Mouse (Mus musculus) layer of hippocampus, postnatal 10 days (tissue): ENCODE measurements around the gene Fbl. TPM values are rescaled to one million over a fixed set of nuclear protein-coding genes. Genes with fewer than 3 reads are reported as not detected.

Experiments used
- DNase-seq, 2 experiments: peaks; one replicate each; pipeline ENCODE4 v3.0.0; 2021; ENCODE audit warnings: low spot score in 2 of 2
- long read RNA-seq: library from polyadenylated mRNA; stranded (forward); transcript quantifications from one replicate; pipeline ENCODE4 v2.0.0, GENCODE M21; 2023
- total RNA-seq, 2 experiments: library from RNA; stranded (reverse); gene quantifications; 2 replicates each; pipeline ENCODE4 v1.2.3; 2021

Fbl gene
- 10 to 100 TPM; 69.3 to 77.2 TPM for total RNA-seq
- long read RNA-seq, transcript Fbl-201 (9 exons, 1,197 nt): major isoform, 55 of 68 reads
- long read RNA-seq, partial matches to known transcripts: 6 of 68 reads
- long read RNA-seq, other reads (novel, unspliced or antisense): 7 of 68 reads

DNA sequence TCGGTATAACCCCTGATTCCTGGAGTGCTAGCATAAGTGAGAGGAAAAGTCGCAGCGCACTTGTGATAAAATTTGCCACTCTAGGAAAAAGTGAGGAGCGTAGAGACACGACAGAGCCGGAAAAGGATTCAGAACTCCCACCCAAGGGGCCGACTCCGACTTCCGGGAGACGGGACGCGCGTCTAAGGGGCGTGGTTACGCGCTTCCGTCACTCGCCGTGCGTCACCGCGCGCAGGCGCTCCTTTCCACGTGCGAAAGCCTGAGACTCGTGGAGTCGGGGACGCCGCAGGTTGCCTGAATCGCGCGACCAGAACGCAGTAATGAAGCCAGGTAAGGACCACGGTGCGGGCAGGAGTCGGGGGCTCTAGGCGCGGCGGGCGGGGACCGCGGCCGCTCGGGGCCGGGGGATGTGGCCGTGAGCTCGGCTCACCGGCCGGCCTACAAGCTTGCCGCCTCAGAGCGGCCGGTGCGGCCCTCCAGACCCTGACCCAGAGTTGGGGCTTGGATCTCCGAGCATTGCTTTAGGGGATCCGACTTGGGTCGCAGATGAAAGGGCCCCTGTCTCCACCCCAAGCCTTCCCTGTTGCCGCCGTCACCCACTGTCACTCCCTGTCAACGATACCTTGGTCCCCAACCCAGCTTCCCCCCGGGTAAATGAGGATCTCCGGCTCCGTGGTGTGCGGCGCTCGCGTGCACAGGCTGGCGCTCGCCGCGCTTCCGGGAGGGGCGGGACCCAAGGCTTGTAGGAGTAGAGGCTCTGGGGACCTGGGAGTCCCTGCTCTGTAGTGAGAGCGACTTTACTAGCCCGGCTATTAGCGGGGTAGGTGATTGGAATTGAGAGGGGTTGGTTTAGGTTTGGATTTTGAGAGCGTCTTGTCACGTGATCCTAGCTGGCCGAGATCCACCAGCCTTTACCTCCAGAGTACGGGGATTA is at the start of gene Fbl:
Fbl (plus strand) TSS at position 222 of the 934 bp plus-strand sequence.
- peak; percentile 87 to 91 for DNase-seq

DNA sequence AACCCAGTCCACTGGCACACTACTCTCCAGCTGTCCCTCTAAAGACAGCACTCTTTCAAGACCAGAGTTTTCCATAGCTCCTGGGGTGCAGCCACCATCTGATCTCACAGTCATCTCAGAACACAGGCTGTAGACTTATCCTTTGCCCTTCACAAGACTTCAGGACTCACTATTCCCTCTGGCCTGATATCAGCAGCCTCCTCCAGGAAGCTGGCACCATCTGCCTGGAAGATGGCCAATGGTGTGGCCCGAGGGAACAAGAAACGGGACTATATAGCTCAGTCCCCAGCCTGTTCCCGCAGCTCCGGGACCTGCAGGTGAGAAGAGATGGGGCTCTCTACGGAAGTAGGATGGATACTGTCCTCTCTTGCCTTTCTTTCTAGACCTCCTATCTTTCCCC is 40.3 kb upstream of the Fbl start, which contains the start of gene 9530053A07Rik:
9530053A07Rik (plus strand) TSS at position 301 of the 400 bp plus-strand sequence.
- no peak for DNase-seq

DNA sequence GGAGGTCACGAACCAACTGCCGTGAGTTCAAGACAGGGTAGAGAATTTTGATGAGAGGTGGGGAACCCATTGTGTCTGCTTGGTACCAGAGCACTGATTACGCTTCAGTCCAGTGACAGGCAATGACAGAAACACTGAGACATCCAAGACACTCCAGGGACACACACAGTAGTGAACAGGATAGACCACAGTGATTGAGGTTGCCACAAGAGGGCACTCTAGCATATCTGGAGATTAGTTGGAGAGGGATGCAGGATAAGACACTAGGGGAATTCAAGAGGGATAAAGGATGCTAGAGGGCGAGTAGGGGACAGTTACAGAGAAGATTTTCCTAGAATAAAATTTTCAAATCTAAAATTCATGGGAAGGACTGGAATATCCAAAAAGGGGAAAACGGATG is 31.9 kb upstream of the Fbl start:
- DNase-seq: peak; percentile 62 to 65

DNA sequence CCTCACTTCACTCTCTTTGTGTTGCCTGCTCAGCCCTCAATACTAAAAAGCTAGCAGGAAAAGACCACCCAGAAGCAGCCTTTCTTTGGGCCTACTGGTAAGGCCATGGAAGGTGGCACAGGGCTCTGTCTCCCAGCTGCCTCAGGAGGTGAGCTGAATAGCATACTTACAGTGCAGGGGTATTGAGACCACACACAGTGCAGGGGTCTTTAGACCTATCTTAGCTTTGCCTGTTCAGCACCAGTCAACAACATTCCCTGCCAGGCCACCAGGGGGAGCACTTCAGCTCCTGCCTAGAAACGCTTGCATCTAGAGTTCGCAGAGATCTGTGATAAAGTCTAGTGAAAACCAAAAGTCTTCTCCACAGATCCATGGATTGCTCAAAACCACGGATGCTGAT is 21.2 kb upstream of the Fbl start:
- DNase-seq: peak; percentile 74

DNA sequence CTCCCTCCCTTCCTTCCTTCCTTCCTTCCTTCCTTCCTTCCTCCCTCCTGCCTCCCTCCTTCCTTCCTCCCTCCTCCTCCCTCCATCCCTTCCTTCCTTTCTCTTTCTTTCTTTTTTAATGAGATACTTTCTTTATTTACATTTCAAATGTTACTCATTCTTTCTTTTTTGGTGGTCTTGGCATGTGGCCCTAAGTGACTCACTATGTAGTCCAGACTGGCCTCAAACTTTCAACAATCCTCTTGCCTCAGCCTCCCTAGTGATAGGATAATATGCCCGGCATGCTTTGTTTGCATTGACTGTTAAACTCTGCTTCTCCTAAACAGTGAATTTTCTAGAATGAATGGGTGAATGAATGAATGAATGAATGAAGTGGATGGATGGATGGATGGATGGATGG is 19.7 kb upstream of the Fbl start:
- DNase-seq: no peak

DNA sequence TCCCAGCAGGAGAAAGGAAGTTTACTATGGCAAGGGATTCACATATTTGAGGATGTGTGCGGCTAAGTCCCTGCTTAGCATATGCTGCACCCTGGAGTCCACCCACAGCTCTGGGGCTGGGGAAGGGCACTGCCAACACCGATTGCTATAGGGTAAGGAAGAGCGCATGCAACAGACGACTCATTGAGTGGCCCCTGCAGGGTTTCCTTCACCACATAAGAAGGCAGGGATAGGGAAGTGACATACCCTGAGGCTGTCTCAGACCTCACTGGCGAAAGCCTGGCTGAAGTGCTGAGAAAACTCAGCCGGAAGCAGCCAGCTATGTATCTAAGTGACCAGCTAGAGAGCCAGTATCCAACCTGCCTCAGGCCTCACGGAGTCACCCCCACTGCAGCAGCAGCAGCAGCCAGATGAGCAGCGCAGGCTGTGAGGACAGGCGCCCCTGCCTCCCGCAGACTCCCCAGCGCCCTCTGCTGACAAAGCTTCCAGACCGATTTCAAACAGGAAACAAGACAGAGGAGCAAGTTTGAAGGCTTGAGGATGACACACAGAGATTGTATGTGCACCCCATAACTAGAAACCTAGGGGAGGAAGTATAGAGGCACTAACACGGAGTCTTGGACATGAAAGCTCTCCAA is 17.8 kb upstream of the Fbl start:
- peak; percentile 58 to 71 for DNase-seq

DNA sequence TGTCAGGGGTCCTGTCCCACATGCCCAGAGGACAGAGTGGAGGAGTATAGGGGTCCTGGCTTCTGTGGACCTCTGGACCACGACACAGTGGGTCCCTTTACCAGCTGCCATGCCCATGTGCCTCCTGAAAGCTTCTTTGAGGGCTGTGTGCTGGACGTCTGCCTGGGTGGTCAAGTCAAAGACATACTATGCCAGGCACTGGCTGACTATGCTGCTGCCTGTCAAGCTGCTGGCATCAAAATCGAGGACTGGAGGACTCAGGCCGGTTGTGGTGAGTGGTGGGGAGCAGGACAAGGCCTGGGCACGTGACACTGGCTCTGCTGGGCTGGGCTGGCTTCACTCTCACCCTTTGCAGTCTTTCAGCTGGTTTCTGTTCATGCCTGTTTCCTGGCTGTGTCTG is 15.9 kb upstream of the Fbl start:
- DNase-seq: peak in 1 of 2 experiments; percentile 11

DNA sequence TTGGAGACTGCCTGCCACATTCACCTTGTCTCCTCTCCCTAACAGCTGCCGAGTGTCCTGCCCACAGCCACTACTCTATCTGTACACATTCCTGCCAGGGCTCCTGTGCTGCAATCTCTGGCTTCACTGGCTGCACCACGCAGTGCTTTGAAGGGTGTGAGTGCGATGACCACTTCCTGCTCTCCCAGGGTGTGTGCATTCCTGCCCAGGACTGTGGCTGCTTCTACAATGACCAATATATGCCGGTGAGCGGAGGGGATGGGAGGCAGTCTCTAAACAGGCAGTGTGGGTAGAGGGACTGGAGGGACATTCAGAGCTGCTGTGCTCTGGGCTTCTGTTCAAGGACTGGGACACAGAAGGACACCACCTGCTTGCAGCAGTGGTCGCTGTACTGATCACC is 10.2 kb upstream of the Fbl start:
- no peak for DNase-seq

DNA sequence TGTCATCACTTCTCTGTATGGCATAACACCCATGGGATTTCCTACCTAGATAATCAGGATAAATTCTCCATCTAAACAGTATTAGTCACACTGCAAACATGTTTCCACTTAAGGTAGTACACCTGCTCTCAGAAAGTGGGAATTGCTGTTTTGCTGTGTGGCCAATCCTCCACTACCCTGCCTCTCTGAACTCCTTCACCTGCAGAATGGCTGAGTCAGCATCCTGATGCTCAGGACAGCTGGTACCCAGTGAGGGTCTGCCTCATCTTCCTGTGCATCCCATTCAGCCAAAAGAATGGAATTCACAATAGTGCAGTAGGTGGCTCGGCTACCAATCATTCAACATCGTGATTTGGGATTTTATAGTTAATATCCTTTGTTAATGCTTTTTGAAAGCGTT is 9.6 kb upstream of the Fbl start:
- DNase-seq: no peak

DNA sequence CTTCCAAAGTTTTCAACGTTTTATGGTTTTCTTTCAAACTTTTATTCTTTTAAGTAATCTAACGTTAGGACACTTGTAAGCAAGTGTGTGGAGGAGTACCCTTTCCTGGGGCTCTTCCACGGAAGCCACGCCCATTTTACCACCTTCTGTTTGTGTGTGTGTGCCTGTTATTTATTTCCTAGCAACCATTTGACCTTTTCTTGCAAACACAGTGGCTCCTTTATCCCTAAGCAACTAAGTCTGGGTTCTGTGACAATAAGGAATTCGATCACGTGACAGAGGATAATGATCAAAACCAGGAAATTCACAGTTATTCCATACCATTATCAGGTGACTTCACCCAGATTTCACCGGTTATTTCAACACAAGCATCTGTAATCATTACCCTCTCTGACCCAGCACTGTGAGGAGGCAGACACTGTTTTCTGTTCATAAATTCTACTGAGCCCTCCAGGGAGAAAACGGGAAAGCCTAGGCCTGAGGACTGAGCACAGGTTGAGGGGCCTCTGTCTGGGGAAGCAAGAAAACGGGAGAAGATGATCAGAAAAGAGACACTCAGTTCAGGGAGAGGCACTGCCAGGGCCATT is 8.3 kb upstream of the Fbl start:
- no peak for DNase-seq

DNA sequence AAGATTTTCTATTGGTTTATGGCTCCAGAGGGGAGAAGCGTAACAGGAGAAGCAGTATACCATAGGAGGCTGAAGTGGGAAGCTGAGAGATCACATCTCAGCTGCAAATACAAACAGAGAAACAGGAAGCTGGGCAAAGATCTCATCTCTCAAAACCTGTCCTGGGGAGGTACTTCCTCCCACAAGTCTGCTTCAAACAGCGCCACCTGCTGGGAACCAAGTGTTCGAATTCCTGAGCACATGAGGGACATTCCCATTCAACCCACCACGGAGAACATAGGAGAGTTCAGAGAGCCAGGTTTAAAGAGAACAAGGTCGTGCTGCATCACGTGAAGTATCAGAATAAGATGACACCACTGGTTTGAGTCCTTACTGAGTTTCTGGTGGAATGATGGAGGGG is 4.1 kb upstream of the Fbl start:
- DNase-seq: no peak

DNA sequence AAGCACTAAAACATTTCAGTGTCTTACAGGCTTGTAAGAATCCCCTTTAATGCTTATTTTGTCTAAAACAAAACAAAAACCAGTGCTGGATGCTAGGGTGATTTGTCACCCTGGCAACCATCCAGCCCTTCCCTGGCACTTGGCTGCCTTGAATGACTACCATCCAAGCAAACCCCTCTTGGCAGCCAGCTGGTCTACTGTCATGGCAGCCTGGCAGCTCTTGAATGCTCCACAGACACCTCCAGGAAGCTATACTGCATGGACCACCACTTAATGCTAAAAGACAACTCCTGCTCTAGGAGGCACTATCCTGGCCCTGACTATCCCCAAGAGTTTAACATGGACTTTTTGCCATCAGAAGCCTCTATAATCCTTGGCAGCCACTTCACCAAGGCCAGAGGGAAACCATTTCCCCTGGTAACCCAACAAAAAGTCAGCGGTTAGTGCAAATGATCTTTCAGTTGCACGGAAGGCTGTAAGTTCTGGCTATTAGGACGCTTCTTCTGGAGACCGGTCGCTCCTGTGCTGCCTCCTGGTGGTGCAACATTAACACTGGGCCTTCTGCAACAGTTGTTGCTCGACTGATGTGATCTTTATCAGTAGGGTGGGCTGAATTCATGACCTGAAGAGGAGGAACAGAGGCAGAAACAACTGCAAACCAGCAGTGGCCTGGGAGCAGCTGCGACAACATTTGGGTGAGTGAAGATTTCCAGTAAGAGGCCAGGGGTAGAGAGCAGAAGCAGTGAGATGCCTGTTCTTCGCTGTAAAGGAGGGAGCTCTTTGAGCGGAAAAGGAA is 992 bp upstream of the Fbl start:
- DNase-seq: peak; percentile 64 to 72

DNA sequence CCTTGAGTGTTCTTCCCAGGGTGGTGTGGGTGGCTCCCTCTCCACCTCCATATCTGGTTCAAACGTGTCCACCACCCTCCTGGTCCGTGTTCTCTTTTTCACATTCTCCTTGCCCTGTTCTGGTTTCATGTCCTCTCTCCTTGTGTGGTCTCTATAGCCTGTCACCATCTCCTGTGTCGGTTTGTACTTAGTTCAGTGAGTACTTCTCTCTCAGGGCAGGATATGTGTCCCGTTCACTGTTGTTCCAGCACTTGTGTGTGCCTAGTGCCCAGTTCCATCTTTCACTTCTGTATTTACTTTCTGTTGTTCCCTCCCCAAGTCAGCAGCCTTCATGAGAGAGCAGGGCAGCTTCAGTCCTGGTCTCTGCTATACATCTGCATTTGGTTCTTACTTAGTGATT is 5.8 kb downstream of the Fbl start:
- no peak for DNase-seq

DNA sequence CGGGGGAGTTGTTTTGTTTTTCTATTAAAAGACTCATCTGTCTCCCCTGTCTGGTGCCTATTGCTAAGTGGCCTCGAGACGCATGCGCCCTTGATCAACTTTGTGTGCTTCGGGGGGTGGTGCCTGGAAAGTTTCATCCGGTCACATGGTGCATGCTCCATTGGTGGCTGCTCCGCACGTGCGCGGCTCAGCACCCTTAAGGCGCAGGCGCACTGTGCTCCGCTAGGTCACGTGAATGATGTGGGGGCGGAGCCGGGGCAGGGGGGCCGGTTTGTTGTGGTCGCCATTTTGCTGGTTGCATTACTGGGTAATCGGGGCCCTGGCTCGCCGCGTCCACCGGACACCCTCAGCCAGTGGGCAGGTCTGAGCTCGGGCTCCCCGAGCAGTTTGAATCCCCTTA is 9.7 kb downstream of the Fbl start, which contains the start of gene Dyrk1b:
Dyrk1b (plus strand) TSS at position 242 of the 400 bp plus-strand sequence.
- peak; percentile 98 for DNase-seq

DNA sequence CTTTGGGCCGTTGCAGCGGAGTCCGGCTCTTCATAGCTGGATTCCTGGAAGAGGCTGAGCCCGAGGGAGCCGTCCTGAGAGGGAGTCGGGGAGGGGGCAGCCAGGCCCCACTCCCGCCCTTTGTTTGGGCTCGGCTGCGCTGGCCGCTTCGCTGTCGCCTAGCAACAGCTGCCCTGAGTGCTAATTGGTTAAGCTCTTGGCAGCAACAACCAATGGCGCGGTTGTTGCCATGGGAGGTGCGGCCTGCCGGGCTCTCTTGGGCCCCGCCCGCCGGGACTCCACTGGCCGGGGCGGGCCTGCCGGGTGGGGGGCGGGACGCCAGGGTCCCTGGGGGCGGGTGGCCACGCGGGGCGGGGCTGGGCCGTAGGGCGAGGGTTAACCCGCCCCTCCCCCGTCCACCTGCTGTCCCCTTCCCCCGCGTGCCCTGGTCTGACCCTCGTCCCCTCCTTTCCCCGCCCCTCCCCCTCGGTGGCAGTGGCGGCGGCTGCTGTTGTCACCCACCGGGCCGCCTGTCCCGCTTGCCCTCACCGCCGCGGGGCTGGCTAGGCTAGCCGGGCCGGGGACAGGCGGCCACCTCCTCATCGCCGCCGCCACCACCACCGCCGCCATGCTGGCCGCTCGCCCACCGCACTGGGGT is 10.3 kb downstream of the Fbl start:
- DNase-seq: peak; percentile 90 to 94

DNA sequence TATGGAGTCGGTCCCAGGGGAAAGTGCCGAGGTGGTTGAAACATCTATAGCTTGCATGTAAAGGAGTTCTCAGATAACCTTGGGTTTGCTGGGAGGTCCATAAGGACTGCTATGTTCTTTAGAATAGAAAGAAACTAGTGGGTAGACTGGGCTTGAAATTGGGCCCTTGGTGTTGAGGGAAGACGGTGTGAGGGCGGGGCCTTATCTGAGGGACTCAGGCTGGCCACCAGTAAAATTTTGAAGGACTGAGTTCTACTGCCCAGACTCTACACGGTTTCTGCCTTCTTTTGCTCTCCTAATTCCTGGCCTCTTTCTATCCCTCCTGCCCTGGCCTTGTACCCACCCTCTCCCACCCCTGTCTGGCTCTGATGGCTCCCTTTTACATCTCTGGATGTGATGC is 11.4 kb downstream of the Fbl start:
- no peak for DNase-seq

DNA sequence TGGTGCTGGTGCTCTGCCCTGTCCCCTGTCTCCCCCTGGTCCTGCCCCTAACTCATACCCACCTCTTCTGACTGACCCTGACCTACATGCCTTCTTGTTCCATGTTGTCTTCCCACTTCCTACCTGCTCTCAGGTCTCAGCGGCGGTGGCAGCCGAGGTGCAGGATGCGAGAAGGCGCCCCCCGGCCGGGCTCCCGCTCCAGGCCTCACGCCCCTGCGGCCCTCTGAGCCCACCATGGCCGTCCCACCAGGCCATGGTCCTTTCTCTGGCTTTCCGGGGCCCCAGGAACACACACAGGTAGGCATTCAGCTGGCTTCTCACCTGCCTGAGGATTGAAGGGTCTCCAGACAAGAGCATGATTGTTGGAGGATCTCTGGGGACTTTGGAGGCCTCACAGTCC is 11.9 kb downstream of the Fbl start:
- no peak for DNase-seq

DNA sequence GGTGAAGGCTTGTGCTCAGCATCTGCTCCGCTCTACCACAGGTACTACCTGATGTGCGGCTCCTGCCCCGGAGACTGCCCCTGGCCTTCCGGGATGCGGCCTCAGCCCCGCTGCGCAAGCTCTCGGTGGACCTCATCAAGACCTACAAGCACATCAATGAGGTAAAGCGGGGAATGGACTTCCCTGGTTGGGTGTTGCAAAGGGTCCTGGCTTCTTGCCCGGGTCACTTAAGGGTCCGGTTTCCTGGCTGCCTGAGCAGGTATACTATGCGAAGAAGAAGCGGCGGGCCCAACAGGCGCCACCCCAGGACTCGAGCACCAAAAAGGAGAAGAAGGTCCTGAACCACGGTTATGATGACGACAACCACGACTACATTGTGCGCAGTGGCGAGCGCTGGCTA is 12.8 kb downstream of the Fbl start:
- no peak for DNase-seq

DNA sequence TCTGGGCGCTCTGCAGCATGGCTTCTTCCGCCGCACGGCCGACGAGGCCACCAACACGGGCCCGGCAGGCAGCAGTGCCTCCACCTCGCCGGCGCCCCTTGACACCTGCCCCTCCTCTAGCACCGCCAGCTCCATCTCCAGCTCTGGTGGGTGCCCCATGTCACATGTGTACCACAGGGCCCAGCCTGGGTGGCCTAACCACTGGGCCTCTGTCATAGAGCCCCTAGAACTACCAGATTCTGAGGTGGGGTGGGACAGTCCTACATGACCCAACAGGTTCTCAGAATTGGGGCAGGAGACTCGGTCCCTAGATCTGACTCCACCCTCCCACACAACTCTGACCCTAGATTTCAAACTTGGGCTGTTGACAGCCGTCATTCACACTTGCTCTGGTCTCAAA is 16.4 kb downstream of the Fbl start:
- no peak for DNase-seq

DNA sequence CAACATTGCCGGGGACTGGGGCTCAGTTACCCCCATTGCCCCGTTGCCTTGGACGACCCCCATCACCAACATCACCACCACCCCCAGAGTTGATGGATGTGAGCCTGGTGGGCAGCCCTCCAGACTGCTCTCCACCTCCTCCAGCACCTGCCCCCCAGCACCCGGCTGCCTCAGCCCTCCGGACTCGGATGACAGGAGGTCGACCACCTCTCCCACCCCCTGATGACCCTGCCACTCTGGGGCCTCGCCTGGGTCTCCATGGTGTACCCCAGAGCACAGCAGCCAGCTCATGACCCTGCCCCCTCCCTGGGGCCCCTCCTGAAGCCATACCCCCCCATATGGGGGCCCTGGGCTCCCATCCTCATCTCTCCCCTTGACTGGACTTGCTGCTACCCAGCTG is 17.1 kb downstream of the Fbl start:
- DNase-seq: no peak

DNA sequence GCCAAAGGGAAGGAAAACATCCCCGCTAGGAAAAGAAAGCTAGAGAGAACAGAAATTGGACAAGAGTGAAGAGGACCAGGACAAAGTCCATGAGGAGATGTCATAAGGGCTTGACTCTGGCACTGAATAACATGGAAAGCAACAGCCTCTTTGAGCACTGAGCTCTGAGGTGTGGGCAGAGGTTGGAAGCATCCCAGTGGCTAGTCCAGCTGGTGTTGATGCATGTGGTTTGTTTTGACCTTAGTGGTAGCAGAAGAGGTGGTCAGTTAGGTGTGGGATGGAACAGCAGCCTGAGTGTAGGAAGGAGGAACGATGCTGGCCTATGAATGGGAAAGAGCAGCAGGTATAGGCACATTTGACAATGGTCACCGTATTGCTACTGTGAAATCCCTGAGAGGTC is 22.0 kb downstream of the Fbl start:
- DNase-seq: no peak
